Mouse (Mus musculus) liver, adult 2 months (tissue): ENCODE measurements around the gene Itpkb.

Source experiments
- CTCF ChIP-seq: fragments of 200-500 bp; IDR thresholded peaks from 2 replicates; pipeline ENCODE4 v1.5.1; 2011; ENCODE audit warnings: low read depth, low read length, control low read depth
- POLR2A ChIP-seq: fragments of 200-500 bp; IDR thresholded peaks from 2 replicates; pipeline ENCODE4 v1.6.1; 2011; ENCODE audit warnings: low read length, control low read depth; ENCODE audit not compliant: insufficient read depth; ENCODE audit errors: extremely low read depth

GRCm38 (mm10) chr1:180465620-180466019 is 135.3 kb downstream of the Itpkb start:
- no peak for TF ChIP-seq CTCF
- no peak for TF ChIP-seq POLR2A
